Mouse (Mus musculus) kidney, postnatal 0 days (tissue): Measurements from ENCODE around the gene Ndufs7. TPM values are rescaled to one million over a fixed set of nuclear protein-coding genes. Genes with fewer than 3 reads are reported as not detected.
"Not testable (repeated sequence)": the region's sequence is repeated elsewhere in the genome, so short reads cannot be mapped to it uniquely, and the experiment has no call there.

Experiments
- ATAC-seq: fragments of 200-750 bp; cut with Nextera tagmentation; replicated peaks from 2 replicates; pipeline ENCODE4 v1.8.0; 2017; ENCODE audit warnings: low read depth, moderate number of reproducible peaks, moderate TSS enrichment, moderate library complexity; ENCODE audit not compliant: low FRiP score
- DNase-seq: peaks from one replicate; pipeline ENCODE4 v3.0.0-alpha.2; 2016; ENCODE audit warnings: low spot score
- H3K27ac ChIP-seq: fragments of 300-500 bp; sonication (generic); 2 replicates; pipeline ENCODE4 v1.5.1; 2014; ENCODE audit warnings: mild to moderate bottlenecking
- H3K27me3 ChIP-seq: fragments of 300-500 bp; sonication (generic); 2 replicates; pipeline ENCODE4 v1.6.1; 2014; ENCODE audit warnings: low read length, mixed read lengths; ENCODE audit not compliant: insufficient read depth
- H3K36me3 ChIP-seq: fragments of 300-500 bp; sonication (generic); 2 replicates; pipeline ENCODE4 v1.6.1; 2014; ENCODE audit warnings: low read length, mixed read lengths; ENCODE audit not compliant: insufficient read depth
- H3K4me1 ChIP-seq: fragments of 300-500 bp; sonication (generic); replicated peaks from 2 replicates; pipeline ENCODE4 v1.6.1; 2014; ENCODE audit warnings: antibody characterized with exemption, low read length, mixed read lengths; ENCODE audit not compliant: insufficient read depth
- H3K4me2 ChIP-seq: fragments of 300-500 bp; sonication (generic); 2 replicates; pipeline ENCODE4 v1.6.1; 2014; ENCODE audit warnings: mild to moderate bottlenecking, low read length, moderate library complexity, mixed read lengths
- H3K4me3 ChIP-seq: fragments of 300-500 bp; sonication (generic); replicated peaks from 2 replicates; pipeline ENCODE4 v1.5.1; 2014; ENCODE audit warnings: low read depth, low read length
- H3K9ac ChIP-seq: fragments of 300-500 bp; sonication (generic); 2 replicates; pipeline ENCODE4 v1.6.1; 2014; ENCODE audit warnings: low read depth, low read length
- H3K9me3 ChIP-seq: fragments of 300-500 bp; sonication (generic); replicated peaks from 2 replicates; pipeline ENCODE4 v1.6.1; 2016; ENCODE audit warnings: low read length, inconsistent platforms, mixed read lengths
- CTCF ChIP-seq: IDR thresholded peaks from 2 replicates; pipeline ENCODE4 v1.5.1; 2016; ENCODE audit warnings: antibody characterized with exemption, low read depth, mild to moderate bottlenecking, moderate library complexity
- WGBS: fragments of 180-500 bp; shearing (Covaris S2); extraction: QIAGEN DNeasy Blood & Tissue Kit; methylation state at CpG from one replicate; pipeline ENCODE4 v1.1.7; 2014; 5-methylcytosine and 5-hydroxymethylcytosine counted together
- polyA plus RNA-seq: library from polyadenylated mRNA; unstranded; fragments of >200 nt; fragmentation: Nextera tagmentation; extraction: Ambion mirVana; gene quantifications from 2 replicates; pipeline ENCODE4 v1.2.1, GENCODE M21; 2015

Gene Ndufs7
- polyA plus RNA-seq, 1 experiment from 2014 or later, result 556 TPM

DNA sequence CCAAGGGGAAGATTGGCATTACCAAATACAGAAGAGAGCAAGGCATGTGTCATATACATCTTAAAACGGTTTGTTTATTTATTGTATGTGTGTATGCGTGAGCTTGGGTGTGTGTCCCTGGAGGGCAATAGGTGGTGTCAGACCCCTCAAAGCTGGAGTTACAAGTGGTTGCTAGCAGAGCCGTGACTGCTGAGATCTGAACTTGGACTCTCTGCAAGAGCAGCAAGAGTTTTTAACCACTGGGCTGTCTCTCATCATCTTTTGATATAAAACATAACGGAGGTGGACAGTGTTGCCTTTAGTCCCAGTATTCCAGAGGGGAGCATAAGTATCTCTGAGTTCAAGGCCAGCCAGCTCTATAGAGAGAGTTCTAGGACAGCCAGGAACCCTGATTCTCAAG, 40.7 kb upstream of the Ndufs7 start:
- WGBS, result 76% methylated on average over 4 of the region's 4 CpGs

GRCm38 (mm10) chr10:80208841-80209371, 40.0 kb upstream of the Ndufs7 start:
- no peak overlapping the region for H3K4me3 ChIP-seq

More for the DNA sequence above, 40.7 kb upstream of the Ndufs7 start:
- no peak for TF ChIP-seq CTCF
- H3K4me3 ChIP-seq, result no peak overlapping the region
- no peak for DNase-seq
- H3K27ac ChIP-seq, result no peak overlapping the region
- H3K9ac ChIP-seq, result no peak overlapping the region
- peaks cover 4% of the 10 kb centered on the region; the same call in 1 of the 2 replicates for H3K4me1 ChIP-seq
- H3K4me2 ChIP-seq, result no peak overlapping the region
- H3K27me3 ChIP-seq, result no peaks in the 10 kb centered on the region
- H3K36me3 ChIP-seq, result no peaks in the 10 kb centered on the region
- no peaks in the 10 kb centered on the region for H3K9me3 ChIP-seq
- ATAC-seq, result no peak

DNA sequence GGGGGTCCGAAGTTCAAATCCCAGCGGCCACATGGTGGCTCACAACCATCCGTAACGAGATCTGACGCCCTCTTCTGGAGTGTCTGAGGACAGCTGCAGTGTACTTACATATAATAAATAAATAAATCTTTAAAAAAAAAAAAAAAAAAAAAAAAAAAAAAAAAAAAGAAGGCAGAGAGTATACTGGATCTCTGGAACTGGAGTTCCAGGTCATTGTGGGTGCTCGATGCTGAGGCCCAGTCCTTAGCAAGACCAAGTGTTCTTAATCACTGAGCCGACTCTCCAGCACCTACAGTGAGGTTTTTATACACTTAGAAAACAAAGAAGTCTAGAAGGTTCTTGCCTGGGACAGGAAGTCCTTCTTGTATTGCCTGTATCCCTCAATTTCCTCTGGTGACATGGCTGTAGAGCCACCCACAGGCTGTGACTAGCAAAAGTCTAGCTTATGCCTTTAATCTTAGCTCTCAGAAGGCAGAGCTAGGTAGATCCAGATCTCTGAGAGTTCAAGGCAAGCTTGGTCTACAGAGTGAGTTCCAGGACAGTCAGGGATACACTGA, 37.3 kb upstream of the Ndufs7 start:
- H3K27me3 ChIP-seq, H3K4me3 ChIP-seq, H3K9me3 ChIP-seq, H3K36me3 ChIP-seq, H3K27ac ChIP-seq, H3K4me1 ChIP-seq, ATAC-seq, H3K4me2 ChIP-seq, DNase-seq, H3K9ac ChIP-seq: not testable (repeated sequence)
- 77% methylated on average over 7 of the region's 7 CpGs for WGBS

More at GRCm38 (mm10) chr10:80208841-80209371, 40.0 kb upstream of the Ndufs7 start:
- peak overlapping the region; percentile 18; the same call in 1 of the 2 replicates for H3K9ac ChIP-seq
- H3K36me3 ChIP-seq, result no peaks in the 10 kb centered on the region
- H3K9me3 ChIP-seq, result no peaks in the 10 kb centered on the region
- DNase-seq (peak; percentile 34), ATAC-seq (no peak)
- TF ChIP-seq CTCF, result no peak
- no peak overlapping the region for H3K27ac ChIP-seq
- WGBS, result 13% methylated on average over 24 of the region's 24 CpGs
- H3K4me2 ChIP-seq, result peak overlapping the region; percentile 8; the same call in 1 of the 2 replicates
- H3K27me3 ChIP-seq, result no peaks in the 10 kb centered on the region
- peaks cover 4% of the 10 kb centered on the region; the same call in 1 of the 2 replicates for H3K4me1 ChIP-seq

GRCm38 (mm10) chr10:80215048-80215772, 33.7 kb upstream of the Ndufs7 start:
- H3K27me3 ChIP-seq, result no peaks in the 10 kb centered on the region
- no peak overlapping the region for H3K4me3 ChIP-seq
- TF ChIP-seq CTCF, result no peak
- ATAC-seq (no peak), DNase-seq (no peak)
- H3K27ac ChIP-seq, result no peak overlapping the region
- no peaks in the 10 kb centered on the region for H3K9me3 ChIP-seq
- H3K9ac ChIP-seq, result no peak overlapping the region
- no peaks in the 10 kb centered on the region for H3K36me3 ChIP-seq
- WGBS, result 37% methylated on average over 16 of the region's 16 CpGs
- H3K4me1 ChIP-seq, result no peaks in the 10 kb centered on the region
- H3K4me2 ChIP-seq, result no peak overlapping the region

GRCm38 (mm10) chr10:80220676-80221075, 28.2 kb upstream of the Ndufs7 start:
- no peak overlapping the region for H3K27ac ChIP-seq
- WGBS, result 31% methylated on average over 8 of the region's 9 CpGs

GRCm38 (mm10) chr10:80223137-80223536, 25.8 kb upstream of the Ndufs7 start:
- H3K9me3 ChIP-seq, H3K27ac ChIP-seq, H3K4me3 ChIP-seq, ATAC-seq, H3K36me3 ChIP-seq, H3K27me3 ChIP-seq, DNase-seq, H3K9ac ChIP-seq, H3K4me2 ChIP-seq: not testable (repeated sequence)
- 90% methylated on average over 2 of the region's 2 CpGs for WGBS
- H3K4me1 ChIP-seq, result peaks cover 17% of the 10 kb centered on the region

More at GRCm38 (mm10) chr10:80220676-80221075, 28.2 kb upstream of the Ndufs7 start:
- Histone ChIP-seq H3K36me3 (no peaks in the 10 kb centered on the region), H3K4me3 (no peak overlapping the region), H3K27me3 (no peaks in the 10 kb centered on the region), H3K9me3 (no peaks in the 10 kb centered on the region), H3K4me1 (0 out of 2 replicates have a peak, but pooled peaks cover 2% of the 10 kb centered on the region), H3K9ac (no peak overlapping the region), H3K4me2 (no peak overlapping the region)
- ATAC-seq (no peak), DNase-seq (no peak)
- no peak for TF ChIP-seq CTCF
